Mouse (Mus musculus): ENCODE measurements around the gene F8a. TPM values are rescaled to one million over a fixed set of nuclear protein-coding genes. Genes with fewer than 3 reads are reported as not detected.

Gene F8a
- polyA plus RNA-seq, 1 experiment = 3.3 TPM

Other genes starting within 250 kb of the F8a start
- not detected for gene Zfp185, start 241.0 kb upstream of the F8a start, polyA plus RNA-seq (2012; fragmentation: generic; extraction: Trizol)
- gene Pnma5, start 191.2 kb upstream of the F8a start, polyA plus RNA-seq (2012; fragmentation: generic; extraction: Trizol) = 0.06 TPM
- not detected for gene Pnma3, start 163.5 kb upstream of the F8a start, polyA plus RNA-seq (2012; fragmentation: generic; extraction: Trizol)
- 0.28 TPM for gene Xlr4a, start 145.8 kb upstream of the F8a start, polyA plus RNA-seq (2012; fragmentation: generic; extraction: Trizol)
- gene Xlr3a, start 131.2 kb upstream of the F8a start, polyA plus RNA-seq (2012; fragmentation: generic; extraction: Trizol) = 2.6 TPM
- gene Gm14685, start 111.2 kb upstream of the F8a start, polyA plus RNA-seq (2012; fragmentation: generic; extraction: Trizol) = not detected
- not detected for gene Xlr5b, start 79.5 kb upstream of the F8a start, polyA plus RNA-seq (2012; fragmentation: generic; extraction: Trizol)
- gene DXBay18, start 78.8 kb upstream of the F8a start, polyA plus RNA-seq (2012; fragmentation: generic; extraction: Trizol) = not detected
- gene Spin2d, start 51.3 kb upstream of the F8a start, polyA plus RNA-seq (2012; fragmentation: generic; extraction: Trizol) = not detected
- 0.15 TPM for gene Xlr3b, start 36.1 kb upstream of the F8a start, polyA plus RNA-seq (2012; fragmentation: generic; extraction: Trizol)
- 0.09 TPM for gene Xlr4b, start 14.0 kb upstream of the F8a start, polyA plus RNA-seq (2012; fragmentation: generic; extraction: Trizol)
- 0.06 TPM for gene Xlr4c, start 14.8 kb downstream of the F8a start, polyA plus RNA-seq (2012; fragmentation: generic; extraction: Trizol)
- gene Xlr3c, start 37.1 kb downstream of the F8a start, polyA plus RNA-seq (2012; fragmentation: generic; extraction: Trizol) = 1.4 TPM
- not detected for gene Xlr5a, start 64.7 kb downstream of the F8a start, polyA plus RNA-seq (2012; fragmentation: generic; extraction: Trizol)
- not detected for gene Xlr5c, start 64.7 kb downstream of the F8a start, polyA plus RNA-seq (2012; fragmentation: generic; extraction: Trizol)
- gene Gm45015, start 108.5 kb downstream of the F8a start, polyA plus RNA-seq (2012; fragmentation: generic; extraction: Trizol) = not detected
- 5.9 TPM for gene Zfp275, start 114.3 kb downstream of the F8a start, polyA plus RNA-seq (2012; fragmentation: generic; extraction: Trizol)
- gene Gm18336, start 170.4 kb downstream of the F8a start, polyA plus RNA-seq (2012; fragmentation: generic; extraction: Trizol) = not detected
- gene Zfp92, start 182.8 kb downstream of the F8a start, polyA plus RNA-seq (2012; fragmentation: generic; extraction: Trizol) = 0.02 TPM
- gene Trex2, start 207.1 kb downstream of the F8a start, polyA plus RNA-seq (2012; fragmentation: generic; extraction: Trizol) = not detected
- gene Haus7, start 230.8 kb downstream of the F8a start, polyA plus RNA-seq (2012; fragmentation: generic; extraction: Trizol) = 42.6 TPM